Mouse (Mus musculus) intestine, embryonic 14.5 days (tissue): ENCODE measurements around the gene Map3k5. TPM values are rescaled to one million over a fixed set of nuclear protein-coding genes. Genes with fewer than 3 reads are reported as not detected.
A peak's percentile ranks its signal among the peaks of the same experiment; 100 is the strongest.

ENCODE experiments used
- ATAC-seq: fragments of 200-750 bp; cut with Nextera tagmentation; replicated peaks from 2 replicates; pipeline ENCODE4 v1.8.0; 2017; ENCODE audit warnings: low read depth, moderate number of reproducible peaks, moderate TSS enrichment, moderate library complexity; ENCODE audit not compliant: low FRiP score, low TSS enrichment
- DNase-seq: peaks from one replicate; pipeline ENCODE4 v3.0.0-alpha.2; 2018; ENCODE audit warnings: low spot score
- H3K27ac ChIP-seq: fragments of 300-500 bp; sonication (generic); 2 replicates; pipeline ENCODE4 v1.5.1; 2014; ENCODE audit warnings: low read depth, mild to moderate bottlenecking, control low read depth
- H3K27me3 ChIP-seq: fragments of 300-500 bp; sonication (generic); replicated peaks from 2 replicates; pipeline ENCODE4 v1.6.1; 2014; ENCODE audit warnings: low read length, control low read depth; ENCODE audit not compliant: control insufficient read depth, insufficient read depth
- H3K36me3 ChIP-seq: fragments of 300-500 bp; sonication (generic); 2 replicates; pipeline ENCODE4 v1.6.1; 2014; ENCODE audit warnings: low read length, control low read depth; ENCODE audit not compliant: control insufficient read depth, insufficient read depth
- H3K4me1 ChIP-seq: fragments of 300-500 bp; sonication (generic); replicated peaks from 2 replicates; pipeline ENCODE4 v1.6.1; 2014; ENCODE audit warnings: low read length, control low read depth, mixed read lengths; ENCODE audit not compliant: control insufficient read depth, insufficient read depth
- H3K4me2 ChIP-seq: fragments of 300-500 bp; sonication (generic); 2 replicates; pipeline ENCODE4 v1.6.1; 2014; ENCODE audit warnings: low read length
- H3K4me3 ChIP-seq: fragments of 300-500 bp; sonication (generic); 2 replicates; pipeline ENCODE4 v1.5.1; 2014; ENCODE audit warnings: low read depth, low read length, control low read depth, mixed read lengths
- H3K9ac ChIP-seq: fragments of 300-500 bp; sonication (generic); 2 replicates; pipeline ENCODE4 v1.6.1; 2014; ENCODE audit warnings: mild to moderate bottlenecking, low read length
- H3K9me3 ChIP-seq: fragments of 300-500 bp; sonication (generic); 2 replicates; pipeline ENCODE4 v1.6.1; 2016; ENCODE audit warnings: low read length, control low read depth; ENCODE audit not compliant: control insufficient read depth
- WGBS: fragments of 180-500 bp; shearing (Covaris S2); extraction: QIAGEN DNeasy Blood & Tissue Kit; methylation state at CpG from one replicate; pipeline ENCODE4 v1.1.7; 2014; 5-methylcytosine and 5-hydroxymethylcytosine counted together
- polyA plus RNA-seq: library from polyadenylated mRNA; unstranded; fragments of >200 nt; fragmentation: Nextera tagmentation; extraction: Ambion mirVana; gene quantifications from 2 replicates; pipeline ENCODE4 v1.2.1, GENCODE M21; 2014

Map3k5 gene
- polyA plus RNA-seq, 1 experiment from 2014 or later, result 2.8 TPM

- 0 out of 2 replicates have a peak, but pooled peaks cover 5% of the 10 kb centered on the region for H3K36me3 ChIP-seq
- no peaks in the 10 kb centered on the region for H3K4me1 ChIP-seq
- WGBS, result 84% methylated on average over 13 of the region's 13 CpGs
- H3K4me3 ChIP-seq, result no peak overlapping the region
- no peaks in the 10 kb centered on the region for H3K9me3 ChIP-seq
- no peak overlapping the region for H3K4me2 ChIP-seq
- H3K27me3 ChIP-seq, result no peaks in the 10 kb centered on the region
- H3K9ac ChIP-seq, result no peak overlapping the region
- no peak for DNase-seq
- no peak for ATAC-seq
- H3K27ac ChIP-seq, result no peak overlapping the region
Observed at GRCm38 (mm10) chr10:19904077-19904820, 30.0 kb upstream of the Map3k5 start.

GRCm38 (mm10) chr10:19907246-19907804 is 26.9 kb upstream of the Map3k5 start, which contains the start of gene Pex7:
TSS of gene Pex7 (minus strand) at chr10:19907689.
- Histone ChIP-seq H3K4me2 (peak within 1 kb of the TSS; percentile 44), H3K4me1 (no peaks in the 10 kb centered on the region), H3K27ac (peak within 1 kb of the TSS; percentile 94), H3K27me3 (no peaks in the 10 kb centered on the region), H3K4me3 (peak within 1 kb of the TSS; percentile 74), H3K9ac (peak within 1 kb of the TSS; percentile 90), H3K36me3 (no peaks in the 10 kb centered on the region), H3K9me3 (no peaks in the 10 kb centered on the region)
- DNase-seq, result peak; percentile 97
- under 1% methylated on average over 59 of the region's 60 CpGs for WGBS
- ATAC-seq, result peak; percentile 97

- H3K36me3 ChIP-seq, result no peaks in the 10 kb centered on the region
- no peaks in the 10 kb centered on the region for H3K4me1 ChIP-seq
- 0 out of 2 replicates have a peak overlapping the region, but pooled peaks have one; percentile 94 for H3K27ac ChIP-seq
- H3K9ac ChIP-seq, result no peak overlapping the region
- H3K27me3 ChIP-seq, result no peaks in the 10 kb centered on the region
- WGBS, result 72% methylated on average over 2 of the region's 2 CpGs
- no peak overlapping the region for H3K4me3 ChIP-seq
- ATAC-seq (no peak), DNase-seq (no peak)
- H3K9me3 ChIP-seq, result no peaks in the 10 kb centered on the region
- H3K4me2 ChIP-seq, result peak overlapping the region; percentile 44; the same call in 1 of the 2 replicates
Observed at GRCm38 (mm10) chr10:19908076-19908475, 26.2 kb upstream of the Map3k5 start.

GRCm38 (mm10) chr10:19910516-19910915 is 23.8 kb upstream of the Map3k5 start:
- H3K4me2 ChIP-seq, result no peak overlapping the region
- no peaks in the 10 kb centered on the region for H3K27me3 ChIP-seq
- H3K9me3 ChIP-seq, result no peaks in the 10 kb centered on the region
- no peak overlapping the region for H3K27ac ChIP-seq
- DNase-seq (no peak), ATAC-seq (no peak)
- 83% methylated on average over 2 of the region's 2 CpGs for WGBS
- H3K4me1 ChIP-seq, result no peaks in the 10 kb centered on the region
- no peak overlapping the region for H3K4me3 ChIP-seq
- no peaks in the 10 kb centered on the region for H3K36me3 ChIP-seq
- no peak overlapping the region for H3K9ac ChIP-seq

- Histone ChIP-seq H3K4me1 (no peaks in the 10 kb centered on the region), H3K27ac (no peak overlapping the region), H3K4me2 (no peak overlapping the region), H3K9me3 (no peaks in the 10 kb centered on the region), H3K4me3 (no peak overlapping the region), H3K9ac (no peak overlapping the region), H3K36me3 (no peaks in the 10 kb centered on the region), H3K27me3 (no peaks in the 10 kb centered on the region)
- DNase-seq (no peak), ATAC-seq (no peak)
- 20% methylated on average over 1 of the region's 1 CpGs for WGBS
Observed at GRCm38 (mm10) chr10:19911583-19911982, 22.7 kb upstream of the Map3k5 start.

- H3K9me3 ChIP-seq, result no peaks in the 10 kb centered on the region
- ATAC-seq, result no peak
- no peaks in the 10 kb centered on the region for H3K4me1 ChIP-seq
- no peak for DNase-seq
- WGBS, result 87% methylated on average over 4 of the region's 4 CpGs
- H3K27me3 ChIP-seq, result no peaks in the 10 kb centered on the region
- H3K9ac ChIP-seq, result no peak overlapping the region
- H3K27ac ChIP-seq, result no peak overlapping the region
- no peak overlapping the region for H3K4me3 ChIP-seq
- H3K4me2 ChIP-seq, result no peak overlapping the region
- H3K36me3 ChIP-seq, result no peaks in the 10 kb centered on the region
Observed at GRCm38 (mm10) chr10:19913806-19914205, 20.5 kb upstream of the Map3k5 start.

GRCm38 (mm10) chr10:19915301-19915700 is 19.0 kb upstream of the Map3k5 start:
- DNase-seq, result no peak

GRCm38 (mm10) chr10:19922410-19922809 is 11.9 kb upstream of the Map3k5 start:
- Histone ChIP-seq H3K4me1 (no peaks in the 10 kb centered on the region), H3K9me3 (no peaks in the 10 kb centered on the region), H3K4me2 (no peak overlapping the region), H3K27me3 (no peaks in the 10 kb centered on the region), H3K4me3 (no peak overlapping the region), H3K36me3 (no peaks in the 10 kb centered on the region), H3K9ac (no peak overlapping the region), H3K27ac (no peak overlapping the region)
- ATAC-seq, result no peak
- 55% methylated on average over 4 of the region's 4 CpGs for WGBS
- no peak for DNase-seq

More at GRCm38 (mm10) chr10:19915301-19915700, 19.0 kb upstream of the Map3k5 start:
- WGBS, result 50% methylated on average over 1 of the region's 1 CpGs
- H3K27ac ChIP-seq, result no peak overlapping the region
- no peaks in the 10 kb centered on the region for H3K36me3 ChIP-seq
- H3K4me3 ChIP-seq, result no peak overlapping the region
- no peak overlapping the region for H3K9ac ChIP-seq
- H3K9me3 ChIP-seq, result no peaks in the 10 kb centered on the region
- H3K27me3 ChIP-seq, result no peaks in the 10 kb centered on the region
- H3K4me2 ChIP-seq, result no peak overlapping the region
- no peaks in the 10 kb centered on the region for H3K4me1 ChIP-seq
- ATAC-seq, result no peak
